Mouse (Mus musculus) megakaryocyte-erythroid progenitor cell, adult 5-6 weeks (primary cell): ENCODE data around the gene Cpvl. TPM values are rescaled to one million over a fixed set of nuclear protein-coding genes. Genes with fewer than 3 reads are reported as not detected.

Experiments used
- ATAC-seq: replicated peaks from 2 replicates; pipeline ENCODE4 v1.8.0; 2016; ENCODE audit warnings: mild to moderate bottlenecking, inconsistent platforms; ENCODE audit not compliant: severe bottlenecking, poor library complexity, low FRiP score, low TSS enrichment
- total RNA-seq, 2 experiments: library from RNA; stranded (forward) in 1 of 2; stranded (reverse) in 1 of 2; fragments of 200-1000, 215-1000 nt in 1 of 2; fragments of >200 nt in 1 of 2; fragmentation: Nextera tagmentation in 1 of 2; gene quantifications; 2 replicates each; pipeline ENCODE4 v1.2.3; 2014 to 2017

Gene Cpvl
- total RNA-seq, 2 experiments from 2014 or later = not detected

GRCm38 (mm10) chr6:53904703-53905395, 73.6 kb downstream of the Cpvl start:
- no peak for ATAC-seq

- ATAC-seq = no peak
Observed at GRCm38 (mm10) chr6:53904186-53904585, 74.3 kb downstream of the Cpvl start.

DNA sequence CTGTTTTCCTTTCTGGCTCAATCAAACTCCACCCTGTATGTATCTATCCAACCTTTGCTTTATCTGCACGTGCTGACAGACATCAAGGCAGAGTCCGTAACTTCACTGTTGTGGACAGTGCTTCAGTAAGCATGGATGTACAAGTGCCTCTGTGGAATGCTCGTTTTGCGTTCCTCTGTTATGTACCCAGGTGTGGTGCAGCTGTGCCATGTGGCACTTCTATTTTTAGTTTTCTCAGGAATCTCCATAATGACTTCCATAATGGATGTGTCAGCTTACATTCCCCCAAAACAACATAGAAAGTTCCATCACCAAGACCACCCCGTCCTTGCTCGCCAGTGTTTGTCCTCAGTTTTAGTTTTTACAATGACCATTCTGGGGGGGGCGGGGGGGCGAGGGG, 76.7 kb downstream of the Cpvl start:
- ATAC-seq = no peak

DNA sequence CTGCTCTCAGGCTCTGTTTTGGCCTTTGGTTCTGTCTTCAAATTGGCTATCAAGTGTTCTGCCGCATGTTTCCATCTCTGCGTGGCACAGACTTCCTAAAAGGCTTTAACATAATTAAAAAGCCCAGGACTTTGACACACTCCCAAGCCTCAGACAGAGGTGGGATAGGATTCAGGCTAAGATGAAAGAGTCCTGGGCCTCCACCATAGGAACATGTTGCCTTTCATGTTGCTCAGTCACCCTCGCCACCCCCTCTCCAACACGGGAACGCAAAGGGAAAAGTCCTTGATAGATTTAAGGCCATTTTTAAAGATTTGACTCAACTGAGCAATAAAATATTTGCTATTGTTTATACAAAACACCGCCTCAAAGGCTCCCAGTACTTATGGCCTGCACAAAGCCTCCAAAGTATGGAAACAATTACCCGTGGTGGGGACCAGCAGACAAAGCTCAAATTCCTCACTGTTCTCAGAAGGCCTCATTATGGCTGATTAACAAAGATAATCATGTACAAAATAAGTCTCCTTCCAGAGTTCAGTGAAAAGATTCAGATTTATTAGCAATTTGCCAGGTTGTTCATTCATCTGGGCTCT, 80.5 kb downstream of the Cpvl start:
- ATAC-seq = no peak

- ATAC-seq = no peak
Observed at GRCm38 (mm10) chr6:53897126-53897525, 81.3 kb downstream of the Cpvl start.

DNA sequence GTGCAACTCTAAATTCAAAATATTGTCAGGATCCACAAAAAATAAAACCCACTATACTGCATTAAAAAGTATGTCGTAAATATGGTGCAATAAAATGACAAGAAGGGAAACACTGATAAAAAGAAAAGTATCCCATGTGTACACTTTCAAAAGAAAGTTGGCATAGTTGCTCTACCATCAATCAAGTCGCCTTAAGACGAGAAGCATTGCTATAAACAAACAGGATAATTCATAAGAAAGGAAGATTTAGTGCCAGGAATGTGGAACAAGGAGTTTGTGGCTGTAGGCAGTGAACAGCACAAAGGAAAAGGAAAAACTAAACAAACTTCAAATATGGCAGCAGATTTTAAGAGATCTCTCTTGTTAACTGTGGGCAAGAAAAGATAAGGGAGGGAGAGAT, 84.7 kb downstream of the Cpvl start:
- no peak for ATAC-seq

DNA sequence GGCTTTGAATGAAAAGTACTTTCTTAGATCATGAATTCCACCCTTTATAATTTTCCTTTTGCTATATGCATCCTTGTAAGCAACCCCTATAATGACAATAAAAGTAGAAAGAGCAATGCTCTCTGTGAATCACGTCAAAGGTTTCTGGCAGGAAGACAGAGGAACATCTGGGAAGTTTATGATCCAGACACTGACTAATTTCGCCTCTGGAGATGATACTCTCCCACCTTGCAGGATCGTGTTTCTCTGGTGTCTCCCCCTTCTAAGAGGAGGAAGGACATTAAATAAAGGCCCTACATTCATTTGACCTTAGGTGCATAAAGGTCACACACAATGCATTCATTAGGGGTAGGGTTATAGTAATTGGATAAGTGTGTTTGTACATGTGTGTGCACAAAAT, 87.4 kb downstream of the Cpvl start:
- ATAC-seq = no peak

GRCm38 (mm10) chr6:53884931-53885330, 93.5 kb downstream of the Cpvl start:
- no peak for ATAC-seq

DNA sequence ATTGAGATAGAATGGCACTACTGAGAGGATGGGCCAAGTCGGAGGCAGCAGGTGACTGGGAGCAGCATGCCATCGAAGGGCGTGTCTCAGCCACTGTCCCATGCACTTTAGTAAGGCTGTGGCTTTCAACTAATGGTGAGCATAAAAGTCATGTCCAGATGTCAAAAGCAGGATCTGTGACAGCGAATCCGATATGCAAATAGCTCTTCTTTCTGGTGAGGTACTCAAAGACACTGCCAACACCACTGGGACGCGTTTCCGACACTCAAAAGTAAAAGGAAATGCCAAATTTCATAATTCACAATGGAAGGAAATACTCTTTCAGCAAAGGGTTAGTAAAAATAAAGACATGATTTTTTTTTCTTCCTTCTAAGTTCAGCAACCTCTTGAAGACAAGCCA, 94.0 kb downstream of the Cpvl start:
- no peak for ATAC-seq

- ATAC-seq = no peak
Observed at GRCm38 (mm10) chr6:53883405-53883804, 95.1 kb downstream of the Cpvl start.

DNA sequence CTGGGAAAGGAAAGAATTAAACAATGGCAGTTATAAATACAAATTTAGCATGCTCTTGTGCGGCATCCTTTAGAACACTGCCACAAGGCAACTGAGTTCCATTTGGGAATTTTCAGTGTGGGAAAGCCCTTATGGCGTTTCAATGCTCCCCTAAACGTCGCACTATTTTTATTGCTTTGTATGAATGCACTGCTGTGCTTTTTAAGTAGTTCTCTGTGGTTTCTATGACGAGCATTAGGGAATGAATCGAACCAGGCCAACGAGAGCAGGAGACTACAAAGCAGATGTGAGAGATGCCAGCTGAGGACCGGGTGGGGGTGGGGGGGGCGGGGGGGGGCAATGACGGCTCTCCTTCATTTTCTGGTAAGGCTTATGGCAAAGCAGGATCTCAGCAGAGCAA, 96.8 kb downstream of the Cpvl start:
- ATAC-seq = no peak

DNA sequence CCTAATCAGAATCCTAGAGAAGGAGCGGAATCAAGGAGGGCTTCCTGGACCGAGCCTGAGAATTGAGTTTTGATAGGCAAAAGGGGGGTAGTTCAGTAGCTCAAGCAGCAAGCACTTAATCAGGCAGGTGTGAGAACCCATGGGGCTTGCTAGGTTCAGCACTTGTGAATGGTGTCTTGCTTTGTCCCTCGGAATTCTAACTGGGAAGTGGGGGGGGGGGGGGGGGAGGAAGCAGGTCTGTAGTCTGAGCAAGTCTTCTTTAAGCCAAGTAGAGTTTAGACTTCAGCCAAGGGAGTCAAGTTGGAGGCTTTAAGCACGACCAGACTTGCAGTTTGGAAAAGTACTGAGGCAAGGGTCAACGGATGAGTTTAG, 97.2 kb downstream of the Cpvl start:
- ATAC-seq = no peak

GRCm38 (mm10) chr6:53880530-53881234, 97.8 kb downstream of the Cpvl start:
- no peak for ATAC-seq

DNA sequence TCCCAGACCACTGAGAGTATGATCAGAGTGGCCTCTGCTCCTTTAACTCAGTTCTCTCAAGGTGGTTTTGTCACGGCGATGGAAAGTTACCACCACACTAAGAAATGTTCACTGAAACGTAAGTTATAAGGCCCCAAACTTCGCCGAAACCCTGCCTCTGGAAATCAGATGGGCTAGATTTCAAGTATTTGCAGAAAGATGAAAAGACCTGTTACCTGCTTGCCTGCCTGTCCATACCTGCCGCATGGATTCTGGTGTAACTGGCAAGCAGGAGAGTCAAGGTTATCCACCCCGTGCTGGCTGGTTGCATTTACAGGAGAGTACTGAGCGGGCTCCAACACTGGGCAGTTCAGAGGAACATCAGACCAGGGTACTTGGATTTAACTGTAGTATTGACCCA, 98.9 kb downstream of the Cpvl start:
- ATAC-seq = no peak

GRCm38 (mm10) chr6:53874881-53875429, 103.5 kb downstream of the Cpvl start:
- ATAC-seq = no peak

DNA sequence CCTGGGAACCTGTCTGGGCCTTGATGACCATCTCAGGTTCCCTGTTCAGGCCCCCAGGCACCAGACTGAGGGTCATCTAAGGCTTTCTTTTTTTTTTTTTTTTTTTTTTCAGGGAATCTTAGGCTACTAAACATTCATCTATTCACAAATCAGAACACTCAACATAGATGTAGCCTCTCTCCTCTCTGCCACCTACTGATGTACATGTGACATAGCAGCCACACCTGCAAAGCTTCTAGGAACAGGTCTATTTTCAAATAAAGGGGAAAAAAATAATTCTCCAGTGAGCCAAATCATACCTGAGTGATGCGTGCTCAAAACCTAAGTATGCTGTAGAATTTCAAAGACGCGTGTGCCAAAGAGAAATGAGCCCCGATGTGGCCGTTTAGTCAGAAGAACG, 106.6 kb downstream of the Cpvl start:
- ATAC-seq = no peak

DNA sequence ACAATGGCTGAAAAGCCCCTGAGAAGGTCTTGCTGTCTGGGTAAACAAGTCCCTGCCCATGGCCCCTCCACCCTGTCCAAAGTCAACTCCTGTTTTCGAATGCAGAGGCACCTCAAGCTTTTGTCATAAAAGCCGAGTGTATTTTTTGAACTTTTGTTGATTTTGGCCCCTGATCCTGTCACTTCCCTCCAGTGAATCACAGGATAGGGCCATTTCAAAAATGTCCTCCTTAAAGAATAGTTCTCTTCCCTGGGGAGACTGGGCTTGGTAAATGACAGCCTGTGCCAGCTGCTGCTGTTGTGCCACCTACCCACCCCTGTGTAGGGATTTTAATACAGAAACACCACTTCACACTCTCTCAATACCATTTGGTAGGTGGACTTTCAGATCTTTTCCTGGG, 115.5 kb downstream of the Cpvl start:
- ATAC-seq = no peak

GRCm38 (mm10) chr6:53859106-53859505, 119.4 kb downstream of the Cpvl start:
- no peak for ATAC-seq

GRCm38 (mm10) chr6:53857822-53858221, 120.6 kb downstream of the Cpvl start:
- no peak for ATAC-seq

GRCm38 (mm10) chr6:53856775-53857174, 121.7 kb downstream of the Cpvl start:
- ATAC-seq = no peak
